Mouse (Mus musculus) CH12.LX (cell line): ENCODE results near the gene Mical3. TPM values are rescaled to one million over a fixed set of nuclear protein-coding genes. Genes with fewer than 3 reads are reported as not detected.
A peak's percentile ranks its signal among the peaks of the same experiment; 100 is the strongest.

Experiments
- DNase-seq: peaks from one replicate; pipeline ENCODE4 v3.0.0-alpha.2; 2013; ENCODE audit errors: extremely low read depth
- H3K27ac ChIP-seq: 2 replicates; pipeline ENCODE4 v1.5.1; 2012; ENCODE audit warnings: low read depth, mild to moderate bottlenecking, control low read depth, moderate library complexity; ENCODE audit not compliant: insufficient read depth
- H3K27me3 ChIP-seq: replicated peaks from 2 replicates; pipeline ENCODE3; 2012; ENCODE audit warnings: inconsistent platforms
- H3K36me3 ChIP-seq, 2 experiments: replicated peaks in 1 of 2; 2 replicates each; pipeline versions ENCODE3 to v1.6.1; 2012; ENCODE audit warnings: inconsistent platforms in 1 of 2, low read length in 1 of 2, mild to moderate bottlenecking in 1 of 2, mixed read lengths in 1 of 2, moderate library complexity in 1 of 2; ENCODE audit not compliant: control insufficient read depth in 1 of 2, insufficient read depth in 1 of 2
- H3K4me1 ChIP-seq, 2 experiments: 2 replicates each; pipeline ENCODE4 v1.6.1; 2012; ENCODE audit warnings: inconsistent platforms in 1 of 2, moderate library complexity in 1 of 2; ENCODE audit not compliant: insufficient read depth in 2 of 2, control insufficient read depth in 1 of 2
- H3K4me2 ChIP-seq: 2 replicates; pipeline ENCODE4 v1.6.1; 2012; ENCODE audit warnings: low read depth, mild to moderate bottlenecking, control low read depth; ENCODE audit not compliant: poor library complexity, insufficient read depth, severe bottlenecking
- H3K4me3 ChIP-seq, 3 experiments: fragments of 150-350 bp in 1 of 3; sonication (generic) in 1 of 3; replicated peaks in 1 of 3; 2 replicates each; pipeline versions ENCODE3 to v1.5.1; 2011 to 2012; ENCODE audit warnings: low read depth in 2 of 3, low read length in 2 of 3, mild to moderate bottlenecking in 2 of 3, moderate library complexity in 2 of 3, control low read depth in 1 of 3, improper control_type of control experiment in 1 of 3, inconsistent platforms in 1 of 3, mixed read lengths in 1 of 3; ENCODE audit not compliant: poor library complexity in 1 of 3
- H3K79me2 ChIP-seq: replicated peaks from 2 replicates; pipeline ENCODE4 v1.6.1; 2012; ENCODE audit warnings: mild to moderate bottlenecking, moderate library complexity; ENCODE audit not compliant: control insufficient read depth, poor library complexity, insufficient read depth, severe bottlenecking; ENCODE audit errors: extremely low read depth
- H3K9ac ChIP-seq: 2 replicates; pipeline ENCODE4 v1.6.1; 2012; ENCODE audit warnings: low read depth, mild to moderate bottlenecking, control low read depth, moderate library complexity; ENCODE audit not compliant: insufficient read depth
- H3K9me3 ChIP-seq: replicated peaks from 2 replicates; pipeline ENCODE3; 2012; ENCODE audit warnings: low read length, inconsistent platforms, mixed read lengths
- BHLHE40 ChIP-seq: IDR thresholded peaks from 2 replicates; pipeline ENCODE4 v1.6.1; 2011; ENCODE audit warnings: mild to moderate bottlenecking, low read depth, low read length, improper control_type of control experiment
- CHD1 ChIP-seq: IDR thresholded peaks from 2 replicates; pipeline ENCODE4 v1.6.1; 2012; ENCODE audit warnings: low read depth, low read length, improper control_type of control experiment, inconsistent platforms
- CHD2 ChIP-seq: IDR thresholded peaks from 2 replicates; pipeline ENCODE4 v1.6.1; 2011; ENCODE audit warnings: low read length, improper control_type of control experiment
- CTCF ChIP-seq, 2 experiments: IDR thresholded peaks in 1 of 2; conservative IDR thresholded peaks in 1 of 2; 2 replicates each; pipeline ENCODE4 v1.5.1; 2011 to 2012; ENCODE audit warnings: low read depth in 2 of 2, low read length in 2 of 2, improper control_type of control experiment in 1 of 2, inconsistent platforms in 1 of 2, mild to moderate bottlenecking in 1 of 2, moderate library complexity in 1 of 2
- E2F4 ChIP-seq: IDR thresholded peaks from 2 replicates; pipeline ENCODE4 v1.6.1; 2011; ENCODE audit warnings: low read depth, low read length, improper control_type of control experiment; ENCODE audit not compliant: insufficient replicate concordance
- ELF1 ChIP-seq: IDR thresholded peaks from 2 replicates; pipeline ENCODE4 v1.6.1; 2014; ENCODE audit warnings: low read depth, mild to moderate bottlenecking, inconsistent platforms, low read length, improper control_type of control experiment
- ETS1 ChIP-seq: conservative IDR thresholded peaks from 2 replicates; pipeline ENCODE4 v1.6.1; 2012; ENCODE audit warnings: low read depth, mild to moderate bottlenecking, inconsistent platforms, low read length, improper control_type of control experiment, moderate library complexity
- GABPA ChIP-seq: IDR thresholded peaks from 2 replicates; pipeline ENCODE4 v1.6.1; 2012; ENCODE audit warnings: low read depth, low read length, improper control_type of control experiment, inconsistent platforms; ENCODE audit not compliant: insufficient replicate concordance
- HCFC1 ChIP-seq: IDR thresholded peaks from 2 replicates; pipeline ENCODE4 v1.6.1; 2012; ENCODE audit warnings: low read depth, mild to moderate bottlenecking, inconsistent platforms, low read length, improper control_type of control experiment
- IRF4 ChIP-seq: IDR thresholded peaks from 2 replicates; pipeline ENCODE4 v1.6.1; 2014; ENCODE audit warnings: low read depth, mild to moderate bottlenecking, inconsistent platforms, low read length, improper control_type of control experiment
- JUN ChIP-seq: IDR thresholded peaks from 2 replicates; pipeline ENCODE4 v1.6.1; 2011; ENCODE audit warnings: low read depth, mild to moderate bottlenecking, low read length, improper control_type of control experiment, moderate library complexity; ENCODE audit not compliant: insufficient read depth
- JUND ChIP-seq: conservative IDR thresholded peaks from 2 replicates; pipeline ENCODE4 v1.6.1; 2011; ENCODE audit warnings: low read depth, low read length, improper control_type of control experiment
- KAT2A ChIP-seq: IDR thresholded peaks from 2 replicates; pipeline ENCODE4 v1.6.1; 2012; ENCODE audit warnings: low read length, improper control_type of control experiment, inconsistent platforms; ENCODE audit not compliant: insufficient replicate concordance
- MAFK ChIP-seq: IDR thresholded peaks from 2 replicates; pipeline ENCODE4 v1.6.1; 2011; ENCODE audit warnings: low read length, improper control_type of control experiment; ENCODE audit not compliant: insufficient replicate concordance
- MAX ChIP-seq: IDR thresholded peaks from 2 replicates; pipeline ENCODE4 v1.6.1; 2011; ENCODE audit warnings: low read length, improper control_type of control experiment
- MAZ ChIP-seq: IDR thresholded peaks from 2 replicates; pipeline ENCODE4 v1.6.1; 2012; ENCODE audit warnings: low read depth, mild to moderate bottlenecking, inconsistent platforms, low read length, improper control_type of control experiment, moderate library complexity
- MEF2A ChIP-seq: IDR thresholded peaks from 2 replicates; pipeline ENCODE4 v1.6.1; 2014; ENCODE audit warnings: low read depth, mild to moderate bottlenecking, inconsistent platforms, low read length, improper control_type of control experiment, borderline replicate concordance
- NELFE ChIP-seq: IDR thresholded peaks from 2 replicates; pipeline ENCODE4 v1.6.1; 2011; ENCODE audit warnings: low read depth, low read length, improper control_type of control experiment
- POLR2A ChIP-seq: IDR thresholded peaks from 2 replicates; pipeline ENCODE4 v1.6.1; 2011; ENCODE audit warnings: low read depth, mild to moderate bottlenecking, improper control_type of control experiment, low read length
- POLR2AphosphoS2 ChIP-seq: IDR thresholded peaks from 2 replicates; pipeline ENCODE4 v1.6.1; 2011; ENCODE audit warnings: low read depth, low read length, improper control_type of control experiment
- SIN3A ChIP-seq: IDR thresholded peaks from 2 replicates; pipeline ENCODE4 v1.6.1; 2012; ENCODE audit warnings: low read length, improper control_type of control experiment, inconsistent platforms
- SMC3 ChIP-seq: IDR thresholded peaks from 2 replicates; pipeline ENCODE4 v1.6.1; 2011; ENCODE audit warnings: low read depth, low read length, improper control_type of control experiment
- TCF12 ChIP-seq: IDR thresholded peaks from 2 replicates; pipeline ENCODE4 v1.6.1; 2014; ENCODE audit warnings: low read depth, mild to moderate bottlenecking, inconsistent platforms, low read length, improper control_type of control experiment
- UBTF ChIP-seq: IDR thresholded peaks from 2 replicates; pipeline ENCODE4 v1.6.1; 2012; ENCODE audit warnings: low read depth, mild to moderate bottlenecking, inconsistent platforms, low read length, improper control_type of control experiment, moderate library complexity
- USF2 ChIP-seq: conservative IDR thresholded peaks from 2 replicates; pipeline ENCODE4 v1.6.1; 2011; ENCODE audit warnings: low read depth, low read length, improper control_type of control experiment
- ZC3H11A ChIP-seq: IDR thresholded peaks from 2 replicates; pipeline ENCODE4 v1.6.1; 2012; ENCODE audit warnings: low read depth, mild to moderate bottlenecking, inconsistent platforms, low read length, improper control_type of control experiment
- ZMIZ1 ChIP-seq: IDR thresholded peaks from 2 replicates; pipeline ENCODE4 v1.6.1; 2012; ENCODE audit warnings: low read depth, mild to moderate bottlenecking, inconsistent platforms, low read length, improper control_type of control experiment
- ZNF384 ChIP-seq: IDR thresholded peaks from 2 replicates; pipeline ENCODE4 v1.6.1; 2012; ENCODE audit warnings: low read depth, low read length, improper control_type of control experiment, inconsistent platforms
- dilution Hi-C: fragments of 300-500 bp; cut with MboI; formaldehyde crosslinking; loops from 2 replicates; pipeline ENCODE4 v1.14.3; 2020; ENCODE audit warnings: low sequenced_read_pairs; ENCODE audit not compliant: extremely low pct_unique_long_range_greater_than_20kb, extremely low pct_ligation_motif_present
- in situ Hi-C: fragments of 300-500 bp; cut with MboI; formaldehyde crosslinking; loops from 3 replicates; pipeline ENCODE4 v1.14.3; 2019; ENCODE audit warnings: low sequenced_read_pairs, low pct_ligation_motif_present, low pct_unique_long_range_greater_than_20kb, mixed read lengths
- polyA plus RNA-seq: library from polyadenylated mRNA; unstranded; fragments of >175 nt; gene quantifications from 2 replicates; pipeline ENCODE4 v1.2.1, GENCODE M21; 2012; ENCODE audit warnings: low read depth; ENCODE audit not compliant: insufficient read length
- total RNA-seq, 2 experiments: library from RNA; depleted of rRNA; stranded (reverse); fragments of 300-350 nt in 1 of 2; fragments of >200 nt in 1 of 2; gene quantifications; 2 replicates each; pipeline ENCODE4 v1.2.3; 2012 to 2014

Mical3 gene
- total and polyA plus RNA-seq, 3 experiments = 10.2 to 56.3 (median 26.8) TPM

DNA sequence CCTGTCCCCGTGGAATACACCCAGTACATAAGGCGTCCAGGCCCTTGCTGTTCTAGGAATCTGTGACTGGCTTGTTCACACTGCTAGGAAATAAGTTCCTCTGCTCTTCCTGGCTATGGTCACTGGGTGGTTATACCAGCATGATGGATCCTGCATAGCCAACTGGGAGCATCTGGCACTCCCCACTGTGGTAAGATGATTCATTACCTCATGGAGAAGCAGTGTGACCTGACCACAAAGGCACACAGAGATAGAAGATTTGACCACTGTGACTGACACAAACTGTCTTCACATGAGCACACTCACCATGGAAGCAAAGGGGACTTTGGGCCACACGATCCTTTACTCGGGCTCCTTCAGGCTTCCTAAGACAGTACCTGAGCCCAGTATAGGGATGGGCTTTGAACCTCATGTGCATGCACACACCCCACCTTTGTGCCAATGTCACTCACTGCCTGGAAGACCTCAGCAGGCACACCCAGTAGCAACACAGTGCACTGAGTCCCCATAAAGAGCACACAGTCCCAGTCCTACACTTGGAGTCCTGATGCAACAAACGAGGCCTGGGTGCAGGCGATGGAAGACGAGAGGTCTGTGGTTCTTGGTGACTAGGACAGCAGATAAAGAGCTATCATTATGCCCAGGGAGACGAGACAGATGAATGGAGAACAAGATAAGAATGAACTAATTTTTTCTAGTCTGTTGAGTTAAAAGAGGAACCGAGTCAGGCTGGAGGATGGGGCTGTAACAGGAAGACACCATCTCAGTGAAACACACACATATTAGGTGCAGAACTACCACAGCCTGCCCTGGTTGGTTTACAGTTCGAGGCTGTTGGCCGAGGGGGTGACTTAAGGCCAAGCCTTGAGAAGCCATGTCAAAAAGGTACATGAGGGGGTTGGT lies 174.3 kb downstream of the Mical3 start (continued):
- TF ChIP-seq BHLHE40 (peak; percentile 84), UBTF (no peak), JUN (no peak), MAFK (no peak), ZMIZ1 (no peak), HCFC1 (no peak), JUND (no peak)

DNA sequence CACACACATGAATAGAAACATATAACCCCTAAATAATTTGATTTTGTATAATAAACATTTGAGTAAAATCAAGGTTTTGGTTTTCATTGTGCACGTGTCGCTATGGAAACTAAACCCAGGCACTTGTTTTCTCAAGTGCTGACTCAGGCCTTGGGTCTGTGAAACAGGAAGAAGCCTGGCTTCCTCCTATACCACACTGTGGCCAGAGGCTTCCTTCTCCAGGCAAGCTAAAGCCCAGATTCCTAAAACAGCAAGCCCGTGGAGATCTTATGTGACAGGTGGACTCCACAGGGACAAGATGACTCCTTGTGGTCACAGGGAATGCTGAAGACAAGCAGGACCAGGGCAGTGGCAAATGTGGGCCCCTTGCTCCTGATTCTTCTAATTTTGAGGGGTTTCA lies 175.6 kb downstream of the Mical3 start:
- Histone ChIP-seq H3K4me1 (peaks cover 57 to 94% of the 10 kb centered on the region in 2 experiments), H3K4me3 (no peak overlapping the region), H3K36me3 (peaks cover 39 to 67% of the 10 kb centered on the region in 2 experiments), H3K9ac (no peak overlapping the region), H3K79me2 (no peaks in the 10 kb centered on the region), H3K27me3 (no peaks in the 10 kb centered on the region), H3K9me3 (no peaks in the 10 kb centered on the region), H3K4me2 (no peak overlapping the region), H3K27ac (peak overlapping the region; percentile 86)
- peak; percentile 72 for DNase-seq
- in situ Hi-C loops = no loop called here
- TF ChIP-seq MEF2A (no peak), BHLHE40 (peak; percentile 95), ELF1 (peak; percentile 60), ZNF384 (no peak), SIN3A (no peak), ETS1 (peak; percentile 51), MAFK (peak; percentile 96), IRF4 (no peak), USF2 (no peak), HCFC1 (no peak), JUND (no peak)
- dilution Hi-C loops = no loop called here

DNA sequence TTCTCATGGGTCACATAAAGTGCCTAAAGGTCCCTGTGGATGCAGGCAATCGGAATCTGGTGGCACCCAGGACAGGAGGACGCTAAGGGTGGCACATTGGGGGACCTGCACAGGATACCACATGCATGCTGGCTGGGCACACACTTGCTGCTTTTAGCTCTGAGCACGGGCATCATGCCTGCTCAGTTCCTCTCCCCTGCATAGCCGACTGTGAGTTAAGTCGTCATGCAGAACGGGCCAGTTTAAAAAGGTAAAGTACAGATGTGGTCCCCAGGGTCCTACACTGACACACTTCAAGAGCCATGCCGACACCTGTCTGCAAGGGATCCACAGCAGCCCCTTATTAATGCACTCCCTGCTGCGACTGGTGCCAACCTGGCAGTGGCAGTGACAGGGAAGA lies 176.6 kb downstream of the Mical3 start:
- H3K27me3 ChIP-seq = no peaks in the 10 kb centered on the region
- H3K36me3 ChIP-seq = peaks cover 44 to 69% of the 10 kb centered on the region in 2 experiments
- in situ Hi-C loops (no loop called here), dilution Hi-C loops (no loop called here)
- H3K4me3 ChIP-seq = peak overlapping the region in 1 of 3 experiments; percentile 15
- peak overlapping the region; percentile 89 for H3K27ac ChIP-seq
- DNase-seq = peak; percentile 80
- no peak overlapping the region for H3K4me2 ChIP-seq
- H3K9me3 ChIP-seq = no peaks in the 10 kb centered on the region
- H3K9ac ChIP-seq = no peak overlapping the region
- H3K79me2 ChIP-seq = no peaks in the 10 kb centered on the region
- H3K4me1 ChIP-seq = peaks cover 57 to 94% of the 10 kb centered on the region in 2 experiments
- no peak for TF ChIP-seq ZC3H11A
- no peak for TF ChIP-seq MAZ
- no peak; the same call in 1 of the 2 replicates for TF ChIP-seq CHD2
- TF ChIP-seq NELFE = no peak
- 0 out of 2 replicates have a peak, but pooled peaks have one; percentile 36 for TF ChIP-seq ZMIZ1
- TF ChIP-seq E2F4 = no peak
- TF ChIP-seq MAFK = no peak
- TF ChIP-seq GABPA = no peak
- no peak for TF ChIP-seq KAT2A
- TF ChIP-seq POLR2AphosphoS2 = no peak
- peak; percentile 48 for TF ChIP-seq IRF4
- no peak for TF ChIP-seq POLR2A
- TF ChIP-seq ZNF384 = no peak
- TF ChIP-seq MEF2A = peak; percentile 62
- peak; percentile 58; the same call in 1 of the 2 replicates for TF ChIP-seq TCF12
- no peak for TF ChIP-seq CTCF (conservative IDR thresholded peaks at IDR 0.05 in 1 of 2, IDR thresholded peaks at IDR 0.05 in 1 of 2; ENCODE audit: low read depth in 2 of 2, low read length in 2 of 2)
- peak; percentile 20; the same call in 1 of the 2 replicates for TF ChIP-seq SIN3A
- no peak; the same call in 1 of the 2 replicates for TF ChIP-seq SMC3
- TF ChIP-seq JUND = no peak
- TF ChIP-seq MAX = no peak
- TF ChIP-seq CHD1 = no peak
